Mouse (Mus musculus) CH12.LX (cell line): Measurements from ENCODE around the gene Dcxr.

Experiments used
- CTCF ChIP-seq, 2 experiments: IDR thresholded peaks in 1 of 2; conservative IDR thresholded peaks in 1 of 2; 2 replicates each; pipeline ENCODE4 v1.5.1; 2011 to 2012; ENCODE audit warnings: low read depth in 2 of 2, low read length in 2 of 2, improper control_type of control experiment in 1 of 2, inconsistent platforms in 1 of 2, mild to moderate bottlenecking in 1 of 2, moderate library complexity in 1 of 2
- ETS1 ChIP-seq: conservative IDR thresholded peaks from 2 replicates; pipeline ENCODE4 v1.6.1; 2012; ENCODE audit warnings: low read depth, mild to moderate bottlenecking, inconsistent platforms, low read length, improper control_type of control experiment, moderate library complexity
- MAX ChIP-seq: IDR thresholded peaks from 2 replicates; pipeline ENCODE4 v1.6.1; 2011; ENCODE audit warnings: low read length, improper control_type of control experiment
- POLR2A ChIP-seq: IDR thresholded peaks from 2 replicates; pipeline ENCODE4 v1.6.1; 2011; ENCODE audit warnings: low read depth, mild to moderate bottlenecking, improper control_type of control experiment, low read length
- ZNF384 ChIP-seq: IDR thresholded peaks from 2 replicates; pipeline ENCODE4 v1.6.1; 2012; ENCODE audit warnings: low read depth, low read length, improper control_type of control experiment, inconsistent platforms

GRCm38 (mm10) chr11:120723509-120723908, 3.6 kb downstream of the Dcxr start:
- TF ChIP-seq POLR2A (no peak), MAX (no peak), ZNF384 (no peak), ETS1 (no peak), CTCF (conservative IDR thresholded peaks at IDR 0.05 in 1 of 2, IDR thresholded peaks at IDR 0.05 in 1 of 2; ENCODE audit: low read depth in 2 of 2, low read length in 2 of 2) (no peak)
